Mouse (Mus musculus): ENCODE measurements around the gene Hoxb4. TPM values are rescaled to one million over a fixed set of nuclear protein-coding genes. Genes with fewer than 3 reads are reported as not detected.
A peak's percentile ranks its signal among the peaks of the same experiment; 100 is the strongest.

The Hoxb4 gene
- polyA plus RNA-seq (2015; fragmentation: Nextera tagmentation; extraction: Ambion mirVana) = not detected in 2 replicates

DNA sequence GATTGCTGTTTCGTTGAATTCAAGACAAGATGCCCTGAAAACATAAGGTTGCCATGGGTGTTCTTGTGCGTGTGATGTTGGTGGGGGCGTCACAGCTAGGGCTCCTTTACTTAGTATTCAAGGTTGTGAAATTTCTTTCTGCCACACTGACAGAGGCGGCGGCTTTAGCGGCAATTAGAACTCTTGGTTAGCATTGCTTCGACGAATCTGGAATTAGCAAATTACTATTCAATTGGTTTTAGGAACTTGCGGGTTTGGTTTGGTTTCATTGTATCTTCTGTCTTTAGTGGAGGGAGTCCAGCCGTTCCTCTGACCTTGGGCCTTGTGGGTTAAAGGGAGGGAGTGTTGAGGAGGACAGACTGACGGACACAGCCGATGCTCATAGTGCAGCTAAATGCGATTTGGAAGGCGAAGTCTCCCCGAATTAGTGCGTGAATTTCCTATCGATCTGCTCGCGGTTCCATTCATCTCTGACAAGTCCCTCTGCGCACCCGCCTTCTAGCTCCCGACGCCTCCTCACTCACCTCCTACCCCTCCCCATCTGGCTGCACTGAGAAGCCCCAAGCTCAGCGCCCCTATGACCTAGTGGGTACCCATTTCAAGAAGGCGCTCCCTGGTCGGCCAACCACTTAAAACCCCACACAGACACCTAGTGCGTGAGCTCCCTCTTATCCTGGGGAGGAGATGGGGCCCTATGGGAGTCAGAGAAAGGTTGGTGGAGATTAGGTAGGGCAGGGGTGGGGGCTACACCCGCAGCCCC, at the start of gene Hoxb4:
TSS of gene Hoxb4 (plus strand) at position 660 of the 760 bp plus-strand sequence.
- Histone ChIP-seq H3K4me2 (peak within 1 kb of the TSS; percentile 44), H3K4me3 (peak within 1 kb of the TSS; percentile 25), H3K4me1 (no peaks in the 10 kb centered on the region), H3K27ac (no peak within 1 kb of the TSS), H3K9me3 (replicated peaks) (no peaks in the 10 kb centered on the region), H3K36me3 (ENCODE audit: poor library complexity, severe bottlenecking) (no peaks in the 10 kb centered on the region), H3K9ac (no peak within 1 kb of the TSS), H3K27me3 (peaks cover 100% of the 10 kb centered on the region)
- ATAC-seq = no peak
- 2% methylated on average over 28 of the region's 28 CpGs for WGBS

DNA sequence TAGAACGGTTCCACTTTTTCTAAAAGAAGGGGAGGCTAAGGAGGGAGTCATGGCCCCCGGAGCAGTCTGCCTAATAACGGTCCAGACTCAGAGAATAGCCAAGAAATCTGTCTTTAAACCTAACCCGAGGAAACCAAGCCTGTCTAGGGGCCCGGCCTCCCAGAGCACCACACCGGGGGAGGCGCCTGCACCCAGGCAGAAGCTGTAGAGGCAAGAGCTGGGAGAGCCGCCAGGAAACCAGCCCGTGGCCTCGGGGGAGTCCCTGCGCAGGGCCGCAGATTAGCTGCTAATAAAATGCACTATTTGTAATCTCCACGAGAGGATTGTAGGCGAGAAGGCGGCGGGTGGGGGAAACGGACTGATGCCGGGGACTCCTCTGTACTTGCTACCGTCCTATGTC, 48.2 kb upstream of the Hoxb4 start:
- no peaks in the 10 kb centered on the region for H3K9me3 ChIP-seq (replicated peaks)
- no peak overlapping the region for H3K27ac ChIP-seq
- ATAC-seq = no peak
- H3K4me2 ChIP-seq = no peak overlapping the region
- H3K27me3 ChIP-seq = peaks cover 99% of the 10 kb centered on the region
- H3K4me3 ChIP-seq = no peak overlapping the region
- H3K36me3 ChIP-seq (ENCODE audit: poor library complexity, severe bottlenecking) = no peaks in the 10 kb centered on the region
- WGBS = under 1% methylated on average over 19 of the region's 19 CpGs
- H3K9ac ChIP-seq = no peak overlapping the region
- peaks cover 4% of the 10 kb centered on the region; the same call in 1 of the 2 replicates for H3K4me1 ChIP-seq

DNA sequence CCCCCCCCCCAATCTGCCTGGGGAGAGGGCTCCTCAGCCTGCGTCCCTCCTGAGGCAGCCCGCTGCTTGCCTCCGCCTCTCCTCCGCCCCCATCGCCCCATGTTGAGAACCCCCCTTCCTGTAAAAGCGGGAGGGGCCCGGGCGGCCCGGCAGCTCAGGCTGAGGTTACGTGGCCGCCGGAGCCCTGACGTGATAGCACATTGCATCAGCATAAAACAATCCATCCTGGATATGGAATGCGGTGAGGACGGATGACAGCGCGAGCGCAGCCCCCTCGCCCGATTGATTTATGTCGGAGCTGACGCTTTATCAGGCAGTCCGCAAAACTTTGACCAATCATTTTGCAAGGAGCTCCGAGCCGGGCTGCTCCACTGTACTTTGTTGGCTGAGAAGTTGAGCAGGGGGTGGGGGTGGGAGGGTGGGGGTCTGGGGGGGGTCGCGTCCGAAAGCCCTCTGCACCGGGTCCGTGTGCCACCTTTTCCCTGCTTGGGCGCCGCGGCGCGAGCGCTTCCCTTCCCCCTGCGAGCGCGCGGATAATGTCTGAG, 47.0 kb upstream of the Hoxb4 start, which contains the start of gene Hoxb9:
TSS of gene Hoxb9 (plus strand) at position 462 of the 545 bp plus-strand sequence.
- no peak within 1 kb of the TSS for H3K27ac ChIP-seq
- no peaks in the 10 kb centered on the region for H3K9me3 ChIP-seq (replicated peaks)
- peaks cover 99% of the 10 kb centered on the region for H3K27me3 ChIP-seq
- H3K36me3 ChIP-seq (ENCODE audit: poor library complexity, severe bottlenecking) = no peaks in the 10 kb centered on the region
- peak within 1 kb of the TSS; percentile 12; the same call in 1 of the 2 replicates for H3K4me2 ChIP-seq
- WGBS = 1% methylated on average over 37 of the region's 40 CpGs
- peaks cover 4% of the 10 kb centered on the region; the same call in 1 of the 2 replicates for H3K4me1 ChIP-seq
- no peak within 1 kb of the TSS for H3K4me3 ChIP-seq
- no peak within 1 kb of the TSS for H3K9ac ChIP-seq
- ATAC-seq = no peak

DNA sequence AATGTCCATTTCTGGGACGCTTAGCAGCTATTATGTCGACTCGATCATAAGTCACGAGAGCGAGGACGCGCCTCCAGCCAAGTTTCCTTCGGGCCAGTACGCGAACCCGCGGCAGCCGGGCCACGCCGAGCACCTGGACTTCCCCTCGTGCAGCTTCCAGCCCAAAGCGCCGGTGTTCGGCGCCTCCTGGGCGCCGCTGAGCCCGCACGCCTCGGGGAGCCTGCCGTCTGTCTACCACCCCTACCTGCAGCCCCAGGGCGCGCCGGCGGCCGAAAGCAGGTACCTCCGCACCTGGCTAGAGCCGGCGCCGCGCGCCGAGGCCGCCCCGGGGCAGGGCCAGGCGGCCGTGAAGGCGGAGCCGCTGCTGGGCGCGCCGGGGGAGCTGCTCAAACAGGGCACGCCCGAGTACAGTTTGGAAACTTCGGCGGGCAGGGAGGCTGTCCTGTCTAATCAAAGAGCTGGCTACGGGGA, 46.5 kb upstream of the Hoxb4 start:
- H3K9ac ChIP-seq = no peak overlapping the region
- no peaks in the 10 kb centered on the region for H3K36me3 ChIP-seq (ENCODE audit: poor library complexity, severe bottlenecking)
- no peaks in the 10 kb centered on the region for H3K9me3 ChIP-seq (replicated peaks)
- no peak overlapping the region for H3K4me2 ChIP-seq
- ATAC-seq = no peak
- under 1% methylated on average over 43 of the region's 52 CpGs for WGBS
- peaks cover 4% of the 10 kb centered on the region; the same call in 1 of the 2 replicates for H3K4me1 ChIP-seq
- H3K27ac ChIP-seq = no peak overlapping the region
- H3K27me3 ChIP-seq = peaks cover 99% of the 10 kb centered on the region
- H3K4me3 ChIP-seq = no peak overlapping the region

DNA sequence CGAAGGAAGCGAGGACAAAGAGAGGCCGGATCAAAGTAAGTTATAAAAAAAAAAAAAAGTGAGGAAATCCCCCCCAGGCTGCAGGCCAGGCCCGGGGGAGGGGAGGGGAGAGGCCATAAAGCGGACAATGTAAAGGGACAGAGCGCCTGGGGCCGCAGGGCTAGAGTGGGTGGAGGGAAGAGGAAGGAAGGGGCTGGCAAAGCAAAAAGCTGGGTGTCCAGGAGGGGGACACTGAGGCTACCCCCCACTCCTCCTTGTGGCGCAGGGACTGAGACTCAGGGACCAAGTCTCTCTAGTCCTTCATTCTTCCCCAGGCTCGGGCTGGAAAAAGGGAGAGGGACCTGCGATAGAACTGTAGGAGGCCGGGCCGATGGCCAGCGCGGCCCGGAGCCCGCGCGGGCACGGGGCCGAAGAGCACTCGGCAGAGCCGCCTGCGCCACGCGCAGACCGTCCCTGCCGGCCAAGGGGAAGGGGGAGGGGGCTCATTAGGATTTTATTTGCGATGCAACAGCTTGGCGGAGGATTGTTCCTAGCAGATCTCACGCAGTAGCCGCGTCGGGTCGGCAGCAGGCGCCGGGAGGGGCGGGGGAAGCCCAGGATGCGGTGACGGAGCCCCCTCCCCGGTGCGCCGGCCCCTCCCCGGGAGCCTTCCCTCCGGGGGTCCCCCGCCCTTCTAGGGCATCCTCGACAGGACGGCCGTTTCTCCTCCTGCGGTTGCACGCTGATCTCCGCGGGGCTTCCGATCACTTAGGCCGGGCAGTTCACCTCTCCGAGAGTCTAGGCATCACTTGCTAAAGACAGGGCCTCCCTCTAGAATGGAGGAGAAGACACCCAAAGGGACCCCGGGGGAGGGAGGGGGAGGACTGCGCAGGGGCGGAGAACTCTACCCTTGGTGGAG, 45.8 kb upstream of the Hoxb4 start:
- H3K4me3 ChIP-seq = no peak overlapping the region
- WGBS = under 1% methylated on average over 57 of the region's 58 CpGs
- H3K4me1 ChIP-seq = peaks cover 4% of the 10 kb centered on the region; the same call in 1 of the 2 replicates
- peaks cover 99% of the 10 kb centered on the region for H3K27me3 ChIP-seq
- no peaks in the 10 kb centered on the region for H3K9me3 ChIP-seq (replicated peaks)
- no peak overlapping the region for H3K27ac ChIP-seq
- H3K4me2 ChIP-seq = peak overlapping the region; percentile 12; the same call in 1 of the 2 replicates
- no peak overlapping the region for H3K9ac ChIP-seq
- ATAC-seq = no peak
- H3K36me3 ChIP-seq (ENCODE audit: poor library complexity, severe bottlenecking) = no peaks in the 10 kb centered on the region

DNA sequence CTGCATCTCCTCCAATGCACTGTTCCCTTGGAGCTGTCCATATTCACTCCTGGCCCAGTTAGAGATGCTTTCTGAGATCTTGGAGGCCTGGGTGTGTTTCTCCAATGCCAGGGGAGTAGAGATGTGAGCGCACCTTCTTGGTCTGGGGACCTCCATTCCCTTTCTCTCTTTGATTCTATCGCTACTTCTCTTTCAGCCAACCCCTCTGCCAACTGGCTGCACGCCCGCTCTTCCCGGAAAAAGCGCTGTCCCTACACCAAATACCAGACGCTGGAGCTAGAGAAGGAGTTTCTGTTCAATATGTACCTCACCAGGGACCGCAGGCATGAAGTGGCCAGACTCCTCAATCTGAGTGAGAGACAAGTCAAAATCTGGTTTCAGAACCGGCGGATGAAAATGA, 43.6 kb upstream of the Hoxb4 start:
- Histone ChIP-seq H3K4me3 (no peak overlapping the region), H3K9ac (no peak overlapping the region)

DNA sequence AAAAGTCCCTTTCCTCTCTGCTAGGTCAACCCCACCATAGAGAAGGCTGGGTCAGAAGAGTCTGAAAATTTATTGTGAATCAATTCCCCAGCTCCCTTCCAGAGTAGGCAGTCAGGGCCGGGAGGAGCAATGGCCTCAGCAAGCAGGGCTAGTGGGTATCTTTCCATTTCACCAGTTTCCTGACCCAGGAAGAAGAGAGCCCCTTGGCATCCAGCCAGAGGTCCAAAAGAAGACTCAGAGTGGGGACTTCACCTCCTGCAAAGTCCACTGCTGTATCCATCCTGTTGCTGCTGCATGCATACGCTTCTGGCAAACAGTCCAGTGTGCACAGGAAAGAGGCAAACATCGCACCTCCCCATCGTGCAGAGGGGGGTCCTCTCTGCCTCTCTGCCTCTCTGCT, 42.2 kb upstream of the Hoxb4 start:
- Histone ChIP-seq H3K4me2 (no peak overlapping the region), H3K9me3 (replicated peaks) (no peaks in the 10 kb centered on the region), H3K9ac (no peak overlapping the region), H3K4me1 (peaks cover 4% of the 10 kb centered on the region; the same call in 1 of the 2 replicates), H3K27me3 (peaks cover 99% of the 10 kb centered on the region), H3K36me3 (ENCODE audit: poor library complexity, severe bottlenecking) (no peaks in the 10 kb centered on the region), H3K4me3 (no peak overlapping the region), H3K27ac (no peak overlapping the region)
- 5% methylated on average over 4 of the region's 4 CpGs for WGBS
- no peak for ATAC-seq

More for the DNA sequence above, 43.6 kb upstream of the Hoxb4 start:
- no peaks in the 10 kb centered on the region for H3K9me3 ChIP-seq (replicated peaks)
- peaks cover 4% of the 10 kb centered on the region; the same call in 1 of the 2 replicates for H3K4me1 ChIP-seq
- no peak overlapping the region for H3K4me2 ChIP-seq
- 3% methylated on average over 10 of the region's 10 CpGs for WGBS
- H3K36me3 ChIP-seq (ENCODE audit: poor library complexity, severe bottlenecking) = no peaks in the 10 kb centered on the region
- no peak for ATAC-seq
- H3K27ac ChIP-seq = no peak overlapping the region
- H3K27me3 ChIP-seq = peaks cover 99% of the 10 kb centered on the region

DNA sequence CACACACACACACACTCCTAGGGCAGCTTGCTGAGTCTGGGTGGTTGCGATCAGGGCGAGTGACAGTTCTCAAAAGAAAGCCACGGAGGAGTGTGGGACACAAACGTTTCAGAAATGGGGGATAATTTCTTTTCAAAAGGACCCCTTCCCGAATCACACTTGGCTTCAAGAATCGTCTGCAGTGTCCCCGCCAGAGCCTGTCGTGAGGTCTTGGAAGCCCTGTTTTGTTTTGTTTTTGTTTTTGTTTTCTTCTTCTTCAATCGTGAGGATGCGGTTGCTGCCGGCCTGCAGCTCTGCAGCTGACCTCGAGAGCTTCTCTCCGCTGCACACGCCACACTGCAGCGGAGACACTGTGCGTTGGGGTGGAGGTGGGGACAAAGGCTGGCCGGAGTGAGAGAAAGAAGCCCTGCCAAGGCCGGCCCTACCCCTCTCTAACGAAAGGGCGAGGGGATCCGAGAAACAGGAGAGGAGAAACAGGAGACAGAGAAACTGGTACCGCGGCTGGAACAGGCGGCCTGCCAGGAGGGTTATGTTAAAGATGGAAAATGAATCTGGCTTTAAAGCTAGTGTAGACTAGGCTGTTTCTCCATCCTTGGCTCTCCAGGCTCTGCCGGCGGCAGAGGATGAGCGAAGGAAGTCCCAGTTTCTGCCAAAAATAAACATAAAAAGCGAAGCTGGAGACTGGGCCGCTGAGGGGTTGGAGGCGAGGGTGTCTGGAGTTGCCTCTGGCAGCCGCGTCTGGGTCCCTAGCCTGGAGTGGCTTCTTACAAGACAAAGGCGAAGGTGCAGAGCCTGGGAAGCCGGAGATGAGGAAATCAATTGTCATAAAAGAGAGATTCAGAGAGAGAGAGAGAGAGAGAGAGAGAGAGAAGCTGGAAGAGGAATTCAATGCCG, 40.7 kb upstream of the Hoxb4 start:
- 2% methylated on average over 35 of the region's 35 CpGs for WGBS
- Histone ChIP-seq H3K4me1 (peaks cover 2% of the 10 kb centered on the region; the same call in 1 of the 2 replicates), H3K36me3 (ENCODE audit: poor library complexity, severe bottlenecking) (no peaks in the 10 kb centered on the region), H3K9ac (no peak overlapping the region), H3K27ac (no peak overlapping the region), H3K4me2 (no peak overlapping the region), H3K9me3 (replicated peaks) (no peaks in the 10 kb centered on the region), H3K4me3 (no peak overlapping the region), H3K27me3 (peaks cover 99% of the 10 kb centered on the region)
- ATAC-seq = no peak

DNA sequence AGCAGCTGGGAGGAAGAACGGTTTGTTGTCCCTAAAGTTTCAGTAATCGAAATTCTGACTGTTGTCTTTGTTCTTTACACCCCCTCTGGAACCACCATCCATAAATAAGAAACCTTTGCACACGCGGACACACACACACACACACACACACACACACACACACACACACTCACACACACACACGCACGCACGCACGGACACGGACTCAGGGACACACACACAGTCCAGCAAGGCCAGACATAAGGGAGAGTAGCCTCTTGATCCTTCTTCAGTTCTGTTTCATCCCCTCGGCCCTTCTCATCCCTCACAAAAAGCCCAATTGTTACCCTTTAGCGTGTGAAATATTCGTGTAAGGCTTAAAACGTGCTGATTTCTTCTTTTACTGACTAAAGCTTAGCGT, 39.7 kb upstream of the Hoxb4 start:
- ATAC-seq = no peak
- H3K4me2 ChIP-seq = no peak overlapping the region
- H3K36me3 ChIP-seq (ENCODE audit: poor library complexity, severe bottlenecking) = no peaks in the 10 kb centered on the region
- peaks cover 99% of the 10 kb centered on the region for H3K27me3 ChIP-seq
- H3K4me1 ChIP-seq = no peaks in the 10 kb centered on the region
- H3K4me3 ChIP-seq = no peak overlapping the region
- H3K9ac ChIP-seq = no peak overlapping the region
- H3K27ac ChIP-seq = no peak overlapping the region
- WGBS = 22% methylated on average over 14 of the region's 14 CpGs
- no peaks in the 10 kb centered on the region for H3K9me3 ChIP-seq (replicated peaks)

DNA sequence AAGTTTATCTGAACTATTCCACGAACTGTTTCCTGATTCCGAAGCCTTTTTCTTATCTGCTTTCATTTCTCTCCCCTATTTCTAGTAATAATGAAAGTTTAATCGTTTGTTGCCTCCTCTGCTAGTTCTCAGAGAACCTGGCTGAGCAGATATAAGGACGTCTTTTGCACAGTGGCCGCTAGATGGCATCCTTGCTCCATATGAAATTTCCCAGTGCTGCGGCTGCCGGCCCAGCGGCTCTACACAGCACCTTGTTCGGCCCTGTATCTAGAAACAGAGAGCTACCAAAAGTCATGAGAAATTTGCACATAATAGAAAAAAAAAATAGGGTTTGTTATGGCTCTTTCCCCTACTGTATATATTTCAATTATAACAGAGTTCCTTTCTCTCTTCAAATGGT, 39.3 kb upstream of the Hoxb4 start:
- Histone ChIP-seq H3K4me1 (no peaks in the 10 kb centered on the region), H3K4me2 (no peak overlapping the region)

More for the DNA sequence above, 39.3 kb upstream of the Hoxb4 start:
- no peak overlapping the region for H3K9ac ChIP-seq
- no peak overlapping the region for H3K27ac ChIP-seq
- H3K9me3 ChIP-seq (replicated peaks) = no peaks in the 10 kb centered on the region
- peaks cover 99% of the 10 kb centered on the region for H3K27me3 ChIP-seq
- 0 out of 2 replicates have a peak, but pooled peaks have one; percentile 50 for ATAC-seq
- no peak overlapping the region for H3K4me3 ChIP-seq
- H3K36me3 ChIP-seq (ENCODE audit: poor library complexity, severe bottlenecking) = no peaks in the 10 kb centered on the region
- under 1% methylated on average over 9 of the region's 9 CpGs for WGBS
